Mouse (Mus musculus) urinary bladder, postnatal 14 days (tissue): Measurements from ENCODE around the gene Prdx3.

Experiments used
- DNase-seq: peaks from one replicate; pipeline ENCODE4 v3.0.0; 2021; ENCODE audit warnings: low spot score

The Prdx3 gene

GRCm38 (mm10) chr19:60874064-60874694 lies at the start of gene Prdx3:
TSS of gene Prdx3 (minus strand) at chr19:60874556.
- DNase-seq: peak; percentile 97

GRCm38 (mm10) chr19:60916869-60917570 lies 42.7 kb upstream of the Prdx3 start:
- no peak for DNase-seq

- DNase-seq: no peak
Measured at GRCm38 (mm10) chr19:60915862-60916261, 41.5 kb upstream of the Prdx3 start.

GRCm38 (mm10) chr19:60915236-60915635 lies 40.9 kb upstream of the Prdx3 start:
- no peak for DNase-seq

GRCm38 (mm10) chr19:60911653-60912052 lies 37.3 kb upstream of the Prdx3 start:
- no peak for DNase-seq

- no peak for DNase-seq
Measured at GRCm38 (mm10) chr19:60910304-60910703, 35.9 kb upstream of the Prdx3 start.

- DNase-seq: no peak
Measured at GRCm38 (mm10) chr19:60905477-60905876, 31.1 kb upstream of the Prdx3 start.

- DNase-seq: no peak
Measured at GRCm38 (mm10) chr19:60903971-60904370, 29.6 kb upstream of the Prdx3 start.

GRCm38 (mm10) chr19:60903139-60903538 lies 28.8 kb upstream of the Prdx3 start:
- DNase-seq: no peak

- DNase-seq: no peak
Measured at GRCm38 (mm10) chr19:60895251-60895880, 21.0 kb upstream of the Prdx3 start.

- DNase-seq: peak; percentile 78
Measured at GRCm38 (mm10) chr19:60891934-60892547, 17.7 kb upstream of the Prdx3 start.

- DNase-seq: no peak
Measured at GRCm38 (mm10) chr19:60891123-60891470, 16.7 kb upstream of the Prdx3 start.

- no peak for DNase-seq
Measured at GRCm38 (mm10) chr19:60890391-60891122, 16.2 kb upstream of the Prdx3 start.

- peak; percentile 97 for DNase-seq
Measured at GRCm38 (mm10) chr19:60889714-60890315, 15.5 kb upstream of the Prdx3 start, which contains the start of gene Grk5. TSS of gene Grk5 (plus strand) at chr19:60889749.

GRCm38 (mm10) chr19:60889101-60889713 lies 14.9 kb upstream of the Prdx3 start:
- peak; percentile 53 for DNase-seq

- DNase-seq: no peak
Measured at GRCm38 (mm10) chr19:60887637-60888036, 13.3 kb upstream of the Prdx3 start.

- DNase-seq: peak; percentile 15
Measured at GRCm38 (mm10) chr19:60883129-60883528, 8.8 kb upstream of the Prdx3 start.

- DNase-seq: peak; percentile 23
Measured at GRCm38 (mm10) chr19:60873501-60873900, 855 bp downstream of the Prdx3 start.

GRCm38 (mm10) chr19:60872272-60872671 lies 2.1 kb downstream of the Prdx3 start:
- DNase-seq: no peak

- no peak for DNase-seq
Measured at GRCm38 (mm10) chr19:60871366-60871765, 3.0 kb downstream of the Prdx3 start.

GRCm38 (mm10) chr19:60870489-60870888 lies 3.9 kb downstream of the Prdx3 start:
- no peak for DNase-seq
